Comparison of ENCODE assay signal across 11 mouse cellular contexts in the genomic region with DNA sequence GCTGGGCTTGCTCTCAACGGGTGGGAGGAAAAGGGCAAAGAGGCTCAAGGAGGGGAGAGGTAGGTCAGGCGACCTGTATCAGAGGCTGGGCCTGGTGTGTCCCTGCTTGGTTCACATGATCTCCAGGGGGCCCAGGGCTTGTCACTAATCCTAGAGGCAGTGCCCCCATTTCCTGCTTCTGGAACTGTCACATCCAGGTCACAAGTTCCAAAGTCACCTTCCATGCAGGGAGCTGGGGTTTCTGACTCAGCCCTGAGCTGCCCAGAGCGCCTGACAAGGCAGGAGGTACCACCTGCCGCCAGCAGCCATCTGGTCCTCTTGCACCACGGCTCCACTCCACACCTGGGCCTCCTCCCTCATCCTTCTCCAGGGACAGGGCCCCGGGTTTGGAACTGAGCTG.
DNase-seq lines count a peak whose midpoint lies in the region; ATAC-seq lines count a peak whose summit lies in the region.
"Had no signal": no experiment of that assay in that cellular context is flagged by ENCODE, and none has a peak within 500 bp of the region (broad histone marks: within the 10 kb centered on the region; RNA-seq: fewer than 3 reads in every experiment).

No protein-coding gene starts in this region.

- H3K4me1 ChIP-seq in heart, embryonic 15.5 days (replicated peaks): peaks cover 49% of the 10 kb centered on the region
- peaks cover 37% of the 10 kb centered on the region for H3K4me1 ChIP-seq in intestine, embryonic 15.5 days (replicated peaks)

- DNase-seq in heart, postnatal 36 days: no peak
- DNase-seq in ES-CJ7 (ENCODE audit: low read depth, low spot score): peak; percentile 55
- peak; percentile 72 to 76 for DNase-seq in cerebellum, postnatal 25 days
- no peak for DNase-seq in right cerebral cortex, postnatal 10 days (ENCODE audit: low spot score in 2 of 2)
- DNase-seq in spleen, postnatal 10 days (ENCODE audit: low spot score in 2 of 2): no peak
- DNase-seq in frontal cortex, postnatal 10 days (ENCODE audit: low spot score in 2 of 2): no peak
- DNase-seq: adrenal gland, postnatal 25 days; kidney, adult 18-20 months; thymus, postnatal 36 days had no signal

- H3K9me3 ChIP-seq in heart, embryonic 15.5 days (replicated peaks): no peaks in the 10 kb centered on the region
- H3K9me3 ChIP-seq in intestine, embryonic 15.5 days: no peaks in the 10 kb centered on the region

- H3K27me3 ChIP-seq in heart, embryonic 15.5 days: no peaks in the 10 kb centered on the region
- no peaks in the 10 kb centered on the region; the same call in 1 of the 2 replicates for H3K27me3 ChIP-seq in intestine, embryonic 15.5 days (replicated peaks)

- H3K9ac ChIP-seq in heart, embryonic 15.5 days: peak overlapping the region; percentile 22; the same call in 1 of the 2 replicates
- no peak overlapping the region for H3K9ac ChIP-seq in intestine, embryonic 15.5 days

- 36% methylated on average over 6 of the region's 6 CpGs for WGBS in heart, embryonic 15.5 days
- 49% methylated on average over 6 of the region's 6 CpGs for WGBS in intestine, embryonic 15.5 days

- no peak for ATAC-seq in heart, embryonic 15.5 days (replicated peaks; ENCODE audit: insufficient number of reproducible peaks, insufficient read depth, low FRiP score, low read depth)
- peak; percentile 66 for ATAC-seq in intestine, embryonic 15.5 days

- intact Hi-C loops in heart, postnatal 36 days (cut with DNase I): loop anchor here (2.0 kb wide), 1 partner anchor 33 kb away; no protein-coding TSS in a partner anchor

- no peaks in the 10 kb centered on the region for H3K36me3 ChIP-seq in heart, embryonic 15.5 days
- no peaks in the 10 kb centered on the region for H3K36me3 ChIP-seq in intestine, embryonic 15.5 days

- H3K4me3 ChIP-seq in heart, embryonic 15.5 days: no peak overlapping the region
- no peak overlapping the region for H3K4me3 ChIP-seq in intestine, embryonic 15.5 days (replicated peaks)

- H3K27ac ChIP-seq in heart, embryonic 15.5 days: peak overlapping the region; percentile 98
- H3K27ac ChIP-seq in intestine, embryonic 15.5 days: peak overlapping the region; percentile 76; the same call in 1 of the 2 replicates

- no peak overlapping the region for H3K4me2 ChIP-seq in heart, embryonic 15.5 days
- H3K4me2 ChIP-seq in intestine, embryonic 15.5 days (replicated peaks): no peak overlapping the region; the same call in 1 of the 2 replicates

Comparison
In these comparisons a context has a peak if more than half of its experiments do, and no peak if none do; other contexts are left out.
1. DNase-seq: peak in ES-CJ7 (single experiment) and cerebellum, postnatal 25 days (2 of 2); none in heart, postnatal 36 days (0 of 2), right cerebral cortex, postnatal 10 days (0 of 2), spleen, postnatal 10 days (0 of 2) and frontal cortex, postnatal 10 days (0 of 2).